Mouse (Mus musculus): ENCODE results near the gene Tmem43.

DNA sequence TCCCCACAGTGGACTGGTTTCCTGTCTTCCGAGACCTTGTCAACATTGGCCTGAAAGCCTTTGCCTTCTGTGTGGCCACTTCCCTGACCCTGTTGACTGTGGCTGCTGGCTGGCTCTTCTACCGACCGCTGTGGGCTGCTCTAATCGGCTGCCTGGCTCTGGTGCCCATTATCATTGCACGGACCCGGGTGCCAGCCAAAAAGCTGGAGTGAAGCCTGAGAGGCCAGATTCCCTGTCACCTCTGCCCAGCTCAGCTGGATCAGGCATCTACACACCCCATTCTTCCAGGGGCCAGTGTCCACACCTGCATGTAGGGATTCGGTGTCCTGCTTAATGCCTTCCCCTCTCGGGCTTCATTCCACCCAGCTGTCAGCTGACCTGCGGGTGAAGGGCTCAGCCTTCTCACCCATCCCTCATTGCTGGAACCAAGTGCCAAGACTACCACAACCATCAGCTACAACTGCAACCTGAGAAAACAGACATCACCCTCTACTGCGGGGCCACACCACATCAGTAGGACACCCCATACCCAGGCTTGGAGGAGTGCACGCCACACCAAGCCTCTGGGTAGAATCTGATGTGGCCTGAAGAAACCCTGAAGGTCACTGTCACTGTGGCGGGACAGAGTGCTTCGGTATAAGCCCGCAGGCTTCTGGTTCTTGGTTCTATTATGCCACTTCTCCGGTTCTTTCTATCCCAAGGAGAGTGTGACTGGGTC lies 13.4 kb downstream of the Tmem43 start:
- TF ChIP-seq EP300 (IDR thresholded peaks at IDR 0.05; ENCODE audit: low read depth): no peak
- TF ChIP-seq CTCF (IDR thresholded peaks at IDR 0.05; ENCODE audit: low read depth): no peak
